Mouse (Mus musculus): ENCODE measurements around the gene Rnf220. TPM values are rescaled to one million over a fixed set of nuclear protein-coding genes. Genes with fewer than 3 reads are reported as not detected.

The Rnf220 gene
- polyA plus RNA-seq, 1 experiment from 2014 or later: 32.4 TPM

DNA sequence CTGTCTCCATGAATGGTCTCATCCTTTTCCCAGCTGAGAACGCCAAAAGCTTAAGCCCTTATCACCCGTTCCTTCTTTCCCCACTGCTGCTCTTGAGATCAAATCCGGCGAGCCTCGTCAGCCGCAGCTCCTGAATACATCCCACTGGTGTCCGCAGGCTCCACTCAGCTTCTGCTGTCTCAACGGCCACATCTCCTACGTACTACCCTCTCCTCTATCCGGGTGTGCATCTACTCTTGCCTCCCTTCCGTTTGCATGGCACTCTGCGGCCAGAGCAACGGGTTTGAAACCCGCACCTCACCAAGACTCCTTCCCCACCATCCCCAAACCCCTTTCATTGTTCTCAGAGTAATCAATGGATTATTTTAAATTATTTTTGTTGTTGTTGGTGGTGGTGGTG is 58.8 kb downstream of the Rnf220 start:
- Histone ChIP-seq H3K4me1 (ENCODE audit: control insufficient read depth, insufficient read depth, low read length) (no peaks in the 10 kb centered on the region), H3K9ac (ENCODE audit: low read depth, low read length) (no peak overlapping the region), H3K36me3 (ENCODE audit: control insufficient read depth, insufficient read depth, low read length) (no peaks in the 10 kb centered on the region), H3K27me3 (ENCODE audit: control insufficient read depth, insufficient read depth, low read length) (no peaks in the 10 kb centered on the region), H3K27ac (ENCODE audit: low read depth, low read length) (no peak overlapping the region), H3K9me3 (replicated peaks; ENCODE audit: control insufficient read depth, low read length) (no peaks in the 10 kb centered on the region), H3K4me3 (ENCODE audit: low read depth, low read length) (no peak overlapping the region), H3K4me2 (no peak overlapping the region)
- 52% methylated on average over 14 of the region's 14 CpGs for WGBS (ENCODE audit: insufficient replicate concordance)
- no peak for ATAC-seq (replicated peaks; ENCODE audit: insufficient number of reproducible peaks, low FRiP score, low TSS enrichment)

DNA sequence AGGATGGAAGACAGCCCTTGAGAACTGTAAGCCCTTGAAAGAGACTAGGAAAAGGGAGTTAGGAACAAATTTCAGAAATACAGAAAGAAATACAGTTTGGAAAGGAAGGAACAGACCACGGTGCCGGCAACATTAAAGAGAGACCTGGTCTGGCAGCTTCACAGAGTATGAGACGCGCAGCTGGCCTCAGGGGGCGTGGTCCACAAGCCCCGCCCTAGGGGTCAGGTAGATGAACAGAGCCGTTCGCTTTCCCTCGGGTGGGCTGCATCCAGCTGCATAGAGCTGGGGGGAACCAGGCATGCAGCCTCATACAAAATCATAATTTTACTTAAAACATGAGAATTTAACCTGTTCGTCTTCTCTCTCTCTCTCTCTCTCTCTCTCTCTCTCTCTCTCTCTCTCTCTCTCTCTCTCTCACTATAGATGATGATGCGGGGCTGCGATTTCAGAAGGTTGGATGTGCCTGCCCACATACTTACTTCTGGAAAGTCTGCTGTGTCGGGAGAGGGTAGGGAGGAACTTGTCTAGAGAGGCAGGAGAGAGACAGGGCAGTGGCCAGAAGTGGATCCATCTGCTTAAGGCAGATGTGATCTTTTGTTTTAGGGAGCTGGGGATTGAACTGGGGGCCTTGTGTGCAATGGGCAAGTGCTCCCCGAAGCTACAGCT is 59.7 kb downstream of the Rnf220 start:
- 24% methylated on average over 14 of the region's 14 CpGs for WGBS (ENCODE audit: insufficient replicate concordance)
- H3K9ac ChIP-seq (ENCODE audit: low read depth, low read length): no peak overlapping the region
- peak overlapping the region; percentile 8 for H3K4me2 ChIP-seq

DNA sequence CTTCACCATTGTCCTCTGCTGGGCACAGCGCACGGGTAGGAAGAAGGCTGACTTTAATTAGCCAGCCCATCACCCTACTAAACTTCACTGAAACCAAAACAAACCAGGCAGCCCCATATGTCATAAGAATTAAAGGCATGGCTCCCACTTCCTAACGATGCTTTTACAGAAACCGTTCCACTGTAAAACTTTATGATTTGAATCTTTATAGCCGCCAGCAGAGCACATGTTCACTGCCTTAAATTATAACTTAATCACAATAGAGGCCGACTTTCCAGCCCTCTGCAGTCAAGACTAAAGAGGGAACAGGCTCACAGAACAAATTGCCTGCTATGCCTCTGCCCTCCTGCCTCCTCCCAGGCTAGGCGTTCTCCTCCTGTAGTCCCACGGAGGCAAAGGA is 62.5 kb downstream of the Rnf220 start:
- no peak overlapping the region for H3K4me3 ChIP-seq (ENCODE audit: low read depth, low read length)
- WGBS (ENCODE audit: insufficient replicate concordance): 79% methylated on average over 8 of the region's 8 CpGs
- no peak overlapping the region for H3K9ac ChIP-seq (ENCODE audit: low read depth, low read length)
- ATAC-seq (replicated peaks; ENCODE audit: insufficient number of reproducible peaks, low FRiP score, low TSS enrichment): no peak
- no peak overlapping the region for H3K27ac ChIP-seq (ENCODE audit: low read depth, low read length)
- H3K4me2 ChIP-seq: no peak overlapping the region
- no peaks in the 10 kb centered on the region for H3K36me3 ChIP-seq (ENCODE audit: control insufficient read depth, insufficient read depth, low read length)
- no peaks in the 10 kb centered on the region for H3K9me3 ChIP-seq (replicated peaks; ENCODE audit: control insufficient read depth, low read length)
- H3K4me1 ChIP-seq (ENCODE audit: control insufficient read depth, insufficient read depth, low read length): no peaks in the 10 kb centered on the region
- H3K27me3 ChIP-seq (ENCODE audit: control insufficient read depth, insufficient read depth, low read length): no peaks in the 10 kb centered on the region

More for the DNA sequence above, 59.7 kb downstream of the Rnf220 start:
- Histone ChIP-seq H3K27me3 (ENCODE audit: control insufficient read depth, insufficient read depth, low read length) (no peaks in the 10 kb centered on the region), H3K36me3 (ENCODE audit: control insufficient read depth, insufficient read depth, low read length) (no peaks in the 10 kb centered on the region), H3K9me3 (replicated peaks; ENCODE audit: control insufficient read depth, low read length) (no peaks in the 10 kb centered on the region), H3K4me1 (ENCODE audit: control insufficient read depth, insufficient read depth, low read length) (no peaks in the 10 kb centered on the region), H3K27ac (ENCODE audit: low read depth, low read length) (no peak overlapping the region), H3K4me3 (ENCODE audit: low read depth, low read length) (no peak overlapping the region)
- ATAC-seq (replicated peaks; ENCODE audit: insufficient number of reproducible peaks, low FRiP score, low TSS enrichment): no peak

DNA sequence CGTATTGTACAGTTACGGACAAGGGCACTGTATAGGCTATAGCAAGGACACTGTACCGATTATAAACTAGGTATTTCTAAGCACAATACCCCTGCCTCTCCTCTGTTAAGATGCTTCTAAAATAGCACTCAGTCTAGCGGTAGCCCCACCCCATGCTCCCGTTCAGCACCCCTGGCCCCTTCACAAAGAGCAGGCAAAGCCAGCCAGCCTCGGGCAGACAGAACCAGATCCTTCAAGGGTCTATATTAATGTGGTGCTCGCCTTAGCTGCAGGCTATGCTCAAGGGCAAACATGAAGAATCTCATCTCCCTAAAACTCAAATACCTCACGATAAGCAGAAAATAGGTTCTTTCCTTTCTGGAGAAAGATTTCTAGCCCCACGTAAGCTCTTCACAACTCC is 67.2 kb downstream of the Rnf220 start:
- H3K9ac ChIP-seq (ENCODE audit: low read depth, low read length): no peak overlapping the region
- no peak overlapping the region for H3K27ac ChIP-seq (ENCODE audit: low read depth, low read length)
- H3K4me1 ChIP-seq (ENCODE audit: control insufficient read depth, insufficient read depth, low read length): no peaks in the 10 kb centered on the region
- WGBS (ENCODE audit: insufficient replicate concordance): 54% methylated on average over 9 of the region's 9 CpGs
- ATAC-seq (replicated peaks; ENCODE audit: insufficient number of reproducible peaks, low FRiP score, low TSS enrichment): no peak
- no peak overlapping the region for H3K4me3 ChIP-seq (ENCODE audit: low read depth, low read length)
- H3K9me3 ChIP-seq (replicated peaks; ENCODE audit: control insufficient read depth, low read length): no peaks in the 10 kb centered on the region
- H3K36me3 ChIP-seq (ENCODE audit: control insufficient read depth, insufficient read depth, low read length): no peaks in the 10 kb centered on the region
- no peak overlapping the region for H3K4me2 ChIP-seq
- H3K27me3 ChIP-seq (ENCODE audit: control insufficient read depth, insufficient read depth, low read length): no peaks in the 10 kb centered on the region

DNA sequence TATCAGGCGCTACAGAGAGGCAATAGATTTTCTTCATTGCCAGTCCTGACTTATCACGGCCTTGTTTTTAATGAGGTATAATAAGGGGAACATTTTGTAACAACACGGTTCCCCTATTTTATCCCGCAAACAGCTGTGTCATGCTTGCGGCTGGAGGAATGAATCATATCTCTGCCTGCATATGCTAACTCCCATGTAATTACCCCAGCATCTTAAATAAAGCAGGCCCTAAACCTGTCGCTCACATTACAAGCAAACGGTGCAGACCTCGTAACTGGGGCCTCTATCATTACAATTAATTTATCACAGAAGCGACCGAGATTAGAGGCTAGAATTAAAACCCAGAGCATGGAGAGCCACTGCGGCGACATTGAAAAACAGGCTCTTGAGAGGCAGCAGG is 69.3 kb downstream of the Rnf220 start:
- WGBS (ENCODE audit: insufficient replicate concordance): 35% methylated on average over 12 of the region's 12 CpGs

DNA sequence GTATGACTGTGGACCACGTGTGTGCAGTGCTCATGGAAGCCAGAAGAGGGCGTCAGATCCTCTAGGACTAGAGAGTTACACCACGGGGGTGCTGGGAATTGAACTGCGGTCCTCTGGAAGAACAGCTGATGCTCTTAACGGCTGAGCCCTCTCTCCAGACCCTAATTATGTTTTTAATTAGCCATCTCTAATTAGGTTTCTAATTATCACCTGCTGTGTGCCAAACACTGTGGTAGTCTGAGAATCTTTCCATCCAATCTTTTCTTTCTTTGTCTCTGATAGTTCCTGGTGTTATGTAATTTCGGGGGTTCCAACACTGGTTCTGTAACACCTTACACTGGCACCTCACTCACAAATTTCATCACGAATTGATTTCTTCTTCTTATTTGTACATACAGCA is 75.8 kb downstream of the Rnf220 start:
- Histone ChIP-seq H3K4me1 (ENCODE audit: control insufficient read depth, insufficient read depth, low read length) (no peaks in the 10 kb centered on the region), H3K27ac (ENCODE audit: low read depth, low read length) (no peak overlapping the region), H3K4me3 (ENCODE audit: low read depth, low read length) (no peak overlapping the region), H3K4me2 (no peak overlapping the region), H3K36me3 (ENCODE audit: control insufficient read depth, insufficient read depth, low read length) (no peaks in the 10 kb centered on the region), H3K9me3 (replicated peaks; ENCODE audit: control insufficient read depth, low read length) (peaks cover 3% of the 10 kb centered on the region; the same call in 1 of the 2 replicates), H3K27me3 (ENCODE audit: control insufficient read depth, insufficient read depth, low read length) (no peaks in the 10 kb centered on the region), H3K9ac (ENCODE audit: low read depth, low read length) (no peak overlapping the region)
- ATAC-seq (replicated peaks; ENCODE audit: insufficient number of reproducible peaks, low FRiP score, low TSS enrichment): no peak
- WGBS (ENCODE audit: insufficient replicate concordance): 88% methylated on average over 7 of the region's 7 CpGs

More for the DNA sequence above, 69.3 kb downstream of the Rnf220 start:
- Histone ChIP-seq H3K4me1 (ENCODE audit: control insufficient read depth, insufficient read depth, low read length) (no peaks in the 10 kb centered on the region), H3K36me3 (ENCODE audit: control insufficient read depth, insufficient read depth, low read length) (no peaks in the 10 kb centered on the region), H3K27me3 (ENCODE audit: control insufficient read depth, insufficient read depth, low read length) (no peaks in the 10 kb centered on the region), H3K9ac (ENCODE audit: low read depth, low read length) (no peak overlapping the region), H3K4me2 (no peak overlapping the region), H3K27ac (ENCODE audit: low read depth, low read length) (no peak overlapping the region), H3K9me3 (replicated peaks; ENCODE audit: control insufficient read depth, low read length) (no peaks in the 10 kb centered on the region), H3K4me3 (ENCODE audit: low read depth, low read length) (no peak overlapping the region)
- no peak for ATAC-seq (replicated peaks; ENCODE audit: insufficient number of reproducible peaks, low FRiP score, low TSS enrichment)

DNA sequence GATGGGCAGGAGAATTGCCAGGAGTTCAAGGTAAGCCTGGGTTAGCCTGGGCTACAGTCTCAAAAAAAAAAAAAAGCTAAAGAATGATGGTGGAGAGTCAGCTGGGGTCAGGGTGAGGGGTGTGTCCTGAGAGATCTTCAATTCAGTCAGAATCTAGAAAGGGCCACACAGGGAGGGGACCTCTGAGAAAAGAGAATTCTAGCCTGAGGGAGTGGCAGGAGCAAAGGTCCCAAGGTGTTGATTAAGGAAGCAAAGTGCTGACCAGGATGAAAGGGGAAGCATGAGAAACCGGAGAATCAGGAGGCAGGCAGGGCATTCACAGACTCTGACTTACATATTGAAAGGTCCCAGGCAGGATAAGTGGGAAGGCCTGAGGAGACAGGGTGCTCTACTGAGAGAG is 80.0 kb downstream of the Rnf220 start:
- Histone ChIP-seq H3K9ac (ENCODE audit: low read depth, low read length) (no peak overlapping the region), H3K4me1 (ENCODE audit: control insufficient read depth, insufficient read depth, low read length) (no peaks in the 10 kb centered on the region), H3K4me2 (no peak overlapping the region), H3K36me3 (ENCODE audit: control insufficient read depth, insufficient read depth, low read length) (no peaks in the 10 kb centered on the region), H3K4me3 (ENCODE audit: low read depth, low read length) (no peak overlapping the region), H3K9me3 (replicated peaks; ENCODE audit: control insufficient read depth, low read length) (peaks cover 3% of the 10 kb centered on the region; the same call in 1 of the 2 replicates), H3K27ac (ENCODE audit: low read depth, low read length) (no peak overlapping the region), H3K27me3 (ENCODE audit: control insufficient read depth, insufficient read depth, low read length) (no peaks in the 10 kb centered on the region)
- 60% methylated on average over 1 of the region's 1 CpGs for WGBS (ENCODE audit: insufficient replicate concordance)
- no peak for ATAC-seq (replicated peaks; ENCODE audit: insufficient number of reproducible peaks, low FRiP score, low TSS enrichment)

DNA sequence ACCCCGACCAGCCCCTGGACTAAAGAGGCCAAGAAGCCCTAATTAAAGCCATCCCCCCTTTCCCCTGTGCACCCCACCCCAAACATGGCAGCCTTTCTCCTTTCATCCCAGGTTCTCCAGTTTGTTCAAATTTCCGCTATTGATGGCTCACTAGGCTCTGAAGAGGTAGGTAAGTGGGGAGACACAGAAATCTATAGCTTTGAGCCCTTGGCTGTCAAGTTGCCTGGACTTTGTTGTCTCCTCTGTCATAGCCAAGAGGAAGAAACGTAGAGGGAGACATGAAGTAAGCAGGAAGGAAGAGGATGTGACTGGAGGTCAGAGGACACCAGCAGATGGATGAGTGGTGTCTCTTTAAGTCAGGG is 86.8 kb downstream of the Rnf220 start:
- H3K9ac ChIP-seq (ENCODE audit: low read depth, low read length): no peak overlapping the region
- H3K36me3 ChIP-seq (ENCODE audit: control insufficient read depth, insufficient read depth, low read length): no peaks in the 10 kb centered on the region
- no peak overlapping the region; the same call in 1 of the 2 replicates for H3K4me2 ChIP-seq
- no peak for ATAC-seq (replicated peaks; ENCODE audit: insufficient number of reproducible peaks, low FRiP score, low TSS enrichment)
- no peak overlapping the region for H3K27ac ChIP-seq (ENCODE audit: low read depth, low read length)
- H3K4me1 ChIP-seq (ENCODE audit: control insufficient read depth, insufficient read depth, low read length): peaks cover 22% of the 10 kb centered on the region
- no peaks in the 10 kb centered on the region for H3K9me3 ChIP-seq (replicated peaks; ENCODE audit: control insufficient read depth, low read length)
- no peaks in the 10 kb centered on the region; the same call in 1 of the 2 replicates for H3K27me3 ChIP-seq (ENCODE audit: control insufficient read depth, insufficient read depth, low read length)
- H3K4me3 ChIP-seq (ENCODE audit: low read depth, low read length): no peak overlapping the region
- WGBS (ENCODE audit: insufficient replicate concordance): 47% methylated on average over 3 of the region's 3 CpGs

All from heart, embryonic 11.5 days (tissue).